Mouse (Mus musculus): Measurements from ENCODE around the gene Tmub1. TPM values are rescaled to one million over a fixed set of nuclear protein-coding genes. Genes with fewer than 3 reads are reported as not detected.

Tmub1 gene
- polyA plus RNA-seq (2014; fragmentation: Illumina TruSeq; extraction: RNeasy Lipid Tissue Mini Kit (QIAGEN cat#74804); ENCODE audit: insufficient read depth, low read depth, low replicate concordance): 15.2 TPM

GRCm38 (mm10) chr5:24447624-24448298 lies at the start of gene Tmub1:
Tmub1 (minus strand) TSS chr5:24447854.

DNA sequence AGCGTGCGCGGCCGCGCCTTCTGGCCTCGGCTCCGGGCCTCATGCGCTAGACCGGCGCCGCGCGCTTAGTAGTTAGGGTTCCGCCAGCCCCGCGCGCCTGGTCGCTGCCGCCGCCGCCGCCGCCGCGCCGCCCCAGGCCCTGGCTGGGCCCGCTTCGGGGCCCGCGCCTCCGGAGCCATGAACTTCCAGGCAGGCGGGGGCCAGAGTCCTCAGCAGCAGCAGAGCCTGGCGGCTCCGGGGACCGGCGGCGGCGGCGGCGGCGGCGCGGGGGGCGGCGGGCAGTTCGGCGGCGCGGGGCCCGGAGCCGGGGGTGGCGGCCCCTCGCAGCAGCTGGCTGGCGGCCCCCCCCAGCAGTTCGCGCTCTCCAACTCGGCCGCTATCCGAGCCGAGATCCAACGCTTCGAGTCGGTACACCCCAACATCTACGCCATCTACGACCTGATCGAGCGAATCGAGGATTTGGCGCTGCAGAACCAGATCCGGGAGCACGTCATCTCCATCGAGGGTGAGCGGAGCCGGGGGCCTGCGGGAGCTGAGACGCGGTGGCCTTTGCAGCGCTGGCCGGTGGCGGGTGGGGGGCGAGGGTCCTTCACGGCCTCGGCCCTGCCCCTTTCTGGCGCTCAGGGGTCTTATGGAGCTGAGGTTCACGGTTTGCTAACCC lies 4.5 kb upstream of the Tmub1 start, which contains the start of gene Agap3:
TSS of gene Agap3 (plus strand) at position 148 of the 661 bp plus-strand sequence.

GRCm38 (mm10) chr5:24444746-24445427 lies 2.8 kb downstream of the Tmub1 start, which contains the start of gene Fastk:
Fastk (minus strand) TSS chr5:24445287.

DNA sequence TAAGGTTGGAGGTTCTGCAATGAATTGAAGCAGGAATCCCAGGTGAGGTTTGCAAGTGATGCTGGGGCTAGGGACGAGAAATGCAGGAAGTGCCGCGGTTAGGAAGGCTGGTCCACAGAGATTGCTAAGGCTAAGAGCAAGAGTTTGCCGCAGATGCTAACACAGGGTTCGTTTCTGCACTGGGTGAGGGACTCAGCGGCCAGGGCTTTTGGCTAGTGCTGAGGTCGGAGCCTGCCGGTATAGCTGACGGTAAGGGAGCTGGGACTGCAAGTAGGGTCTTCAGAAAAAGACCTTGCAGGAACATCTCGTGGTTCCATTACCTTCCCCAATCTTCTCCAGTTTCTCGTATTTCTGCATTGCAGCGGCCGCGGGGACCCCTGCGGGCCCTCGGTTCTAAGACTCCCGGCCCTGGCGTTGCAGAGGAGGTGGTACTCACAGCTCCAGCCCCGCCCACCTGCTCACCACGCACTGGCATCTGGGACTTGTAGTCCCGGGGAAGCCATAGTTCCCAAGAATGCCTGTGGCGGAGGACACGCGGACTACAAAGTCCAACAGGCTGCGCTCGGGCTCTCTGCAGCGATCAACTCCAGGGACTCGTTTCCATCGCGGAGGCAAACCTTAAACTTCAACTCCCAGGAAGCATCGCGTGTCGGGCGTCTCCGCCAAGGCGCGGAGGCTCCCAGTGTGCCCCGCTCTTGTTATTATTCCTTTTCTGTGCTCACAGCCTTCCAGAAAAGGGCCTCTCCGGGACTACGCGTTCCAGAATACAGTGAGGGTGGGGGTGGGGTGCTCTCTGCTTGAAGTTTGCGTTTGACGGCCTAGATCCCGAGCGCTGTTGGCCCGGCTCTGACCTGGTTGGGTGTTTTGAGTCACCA lies 24.3 kb downstream of the Tmub1 start, which contains the start of the genes Cdk5 and Slc4a2:
TSS of gene Cdk5 (minus strand) at position 402 of the 875 bp plus-strand sequence.
TSS of gene Slc4a2 (plus strand) at position 709 of the 875 bp plus-strand sequence.

GRCm38 (mm10) chr5:24413042-24413693 lies 34.5 kb downstream of the Tmub1 start, which contains the start of gene Asic3:
Asic3 (plus strand) TSS chr5:24413392.

Other genes starting within 250 kb of the Tmub1 start
- gene Kcnh2, start 96.2 kb downstream of the Tmub1 start, polyA plus RNA-seq (2014; fragmentation: Illumina TruSeq; extraction: RNeasy Lipid Tissue Mini Kit (QIAGEN cat#74804); ENCODE audit: insufficient read depth, low read depth, low replicate concordance): 6.5 TPM
- gene Nos3, start 83.0 kb downstream of the Tmub1 start, polyA plus RNA-seq (2014; fragmentation: Illumina TruSeq; extraction: RNeasy Lipid Tissue Mini Kit (QIAGEN cat#74804); ENCODE audit: insufficient read depth, low read depth, low replicate concordance): 5.8 TPM
- gene Atg9b, start 55.7 kb downstream of the Tmub1 start, polyA plus RNA-seq (2014; fragmentation: Illumina TruSeq; extraction: RNeasy Lipid Tissue Mini Kit (QIAGEN cat#74804); ENCODE audit: insufficient read depth, low read depth, low replicate concordance): 0.32 TPM
- gene Abcb8, start 54.2 kb downstream of the Tmub1 start, polyA plus RNA-seq (2014; fragmentation: Illumina TruSeq; extraction: RNeasy Lipid Tissue Mini Kit (QIAGEN cat#74804); ENCODE audit: insufficient read depth, low read depth, low replicate concordance): 12.1 TPM
- not detected for gene Asic3, start 34.5 kb downstream of the Tmub1 start, polyA plus RNA-seq (2014; fragmentation: Illumina TruSeq; extraction: RNeasy Lipid Tissue Mini Kit (QIAGEN cat#74804); ENCODE audit: insufficient read depth, low read depth, low replicate concordance)
- 23.5 TPM for gene Cdk5, start 24.3 kb downstream of the Tmub1 start, polyA plus RNA-seq (2014; fragmentation: Illumina TruSeq; extraction: RNeasy Lipid Tissue Mini Kit (QIAGEN cat#74804); ENCODE audit: insufficient read depth, low read depth, low replicate concordance)
- gene Slc4a2, start 24.0 kb downstream of the Tmub1 start, polyA plus RNA-seq (2014; fragmentation: Illumina TruSeq; extraction: RNeasy Lipid Tissue Mini Kit (QIAGEN cat#74804); ENCODE audit: insufficient read depth, low read depth, low replicate concordance): 23.9 TPM
- gene Fastk, start 2.6 kb downstream of the Tmub1 start, polyA plus RNA-seq (2014; fragmentation: Illumina TruSeq; extraction: RNeasy Lipid Tissue Mini Kit (QIAGEN cat#74804); ENCODE audit: insufficient read depth, low read depth, low replicate concordance): 37.4 TPM
- gene Agap3, start 4.3 kb upstream of the Tmub1 start, polyA plus RNA-seq (2014; fragmentation: Illumina TruSeq; extraction: RNeasy Lipid Tissue Mini Kit (QIAGEN cat#74804); ENCODE audit: insufficient read depth, low read depth, low replicate concordance): 57.4 TPM
- 0.07 TPM for gene Gbx1, start 79.3 kb upstream of the Tmub1 start, polyA plus RNA-seq (2014; fragmentation: Illumina TruSeq; extraction: RNeasy Lipid Tissue Mini Kit (QIAGEN cat#74804); ENCODE audit: insufficient read depth, low read depth, low replicate concordance)
- gene Asb10, start 93.1 kb upstream of the Tmub1 start, polyA plus RNA-seq (2014; fragmentation: Illumina TruSeq; extraction: RNeasy Lipid Tissue Mini Kit (QIAGEN cat#74804); ENCODE audit: insufficient read depth, low read depth, low replicate concordance): 0.51 TPM
- gene 4931409K22Rik, start 109.0 kb upstream of the Tmub1 start, polyA plus RNA-seq (2014; fragmentation: Illumina TruSeq; extraction: RNeasy Lipid Tissue Mini Kit (QIAGEN cat#74804); ENCODE audit: insufficient read depth, low read depth, low replicate concordance): not detected
- 28.4 TPM for gene Abcf2, start 129.6 kb upstream of the Tmub1 start, polyA plus RNA-seq (2014; fragmentation: Illumina TruSeq; extraction: RNeasy Lipid Tissue Mini Kit (QIAGEN cat#74804); ENCODE audit: insufficient read depth, low read depth, low replicate concordance)
- 12.6 TPM for gene Chpf2, start 138.9 kb upstream of the Tmub1 start, polyA plus RNA-seq (2014; fragmentation: Illumina TruSeq; extraction: RNeasy Lipid Tissue Mini Kit (QIAGEN cat#74804); ENCODE audit: insufficient read depth, low read depth, low replicate concordance)
- 12.3 TPM for gene Smarcd3, start 176.6 kb upstream of the Tmub1 start, polyA plus RNA-seq (2014; fragmentation: Illumina TruSeq; extraction: RNeasy Lipid Tissue Mini Kit (QIAGEN cat#74804); ENCODE audit: insufficient read depth, low read depth, low replicate concordance)
- gene Nub1, start 237.7 kb upstream of the Tmub1 start, polyA plus RNA-seq (2014; fragmentation: Illumina TruSeq; extraction: RNeasy Lipid Tissue Mini Kit (QIAGEN cat#74804); ENCODE audit: insufficient read depth, low read depth, low replicate concordance): 35.2 TPM